Comparison of ENCODE assay signal across 9 mouse cellular contexts in genomic region chr15:89377938-89378828, GRCm38 (mm10). TPM values are rescaled to one million over a fixed set of nuclear protein-coding genes. Genes with fewer than 3 reads are reported as not detected.
DNase-seq lines count a peak whose midpoint lies in the region; ATAC-seq and TF ChIP-seq lines count a peak whose summit lies in the region.
"Had no signal": no experiment of that assay in that cellular context is flagged by ENCODE, and none has a peak within 500 bp of the region (broad histone marks: within the 10 kb centered on the region; RNA-seq: fewer than 3 reads in every experiment).

No protein-coding gene starts in this region.

- H3K4me1 ChIP-seq in heart, adult 2 months (ENCODE audit: control insufficient read depth, insufficient read depth, low read length) = peaks cover 1% of the 10 kb centered on the region; the same call in 1 of the 2 replicates
- no peaks in the 10 kb centered on the region for H3K4me1 ChIP-seq in ES-Bruce4 (ENCODE audit: control insufficient read depth, insufficient read depth, low read length)
- H3K4me1 ChIP-seq in forebrain, embryonic 11.5 days (replicated peaks; ENCODE audit: control insufficient read depth, insufficient read depth, low read length) = peaks cover 13% of the 10 kb centered on the region
- peaks cover 33% of the 10 kb centered on the region for H3K4me1 ChIP-seq in liver, embryonic 12.5 days
- peaks cover 2% of the 10 kb centered on the region; the same call in 1 of the 2 replicates for H3K4me1 ChIP-seq in stomach, postnatal 0 days (replicated peaks; ENCODE audit: control insufficient read depth, insufficient read depth)

- 20% methylated on average over 46 of the region's 46 CpGs for WGBS in heart, adult 2 months
- 12% methylated on average over 46 of the region's 46 CpGs for WGBS in forebrain, embryonic 11.5 days
- WGBS in liver, embryonic 12.5 days (ENCODE audit: insufficient replicate concordance) = 19% methylated on average over 46 of the region's 46 CpGs
- 18% methylated on average over 43 of the region's 46 CpGs for WGBS in stomach, postnatal 0 days

- peak overlapping the region; percentile 35 for H3K9ac ChIP-seq in heart, adult 2 months (ENCODE audit: low read depth, low read length)
- peak overlapping the region; percentile 38 for H3K9ac ChIP-seq in ES-Bruce4 (ENCODE audit: low read depth, poor library complexity, severe bottlenecking)
- H3K9ac ChIP-seq in forebrain, embryonic 11.5 days (ENCODE audit: low read length) = peak overlapping the region; percentile 43; the same call in 1 of the 2 replicates
- H3K9ac ChIP-seq in liver, embryonic 12.5 days = peak overlapping the region; percentile 58; the same call in 1 of the 2 replicates
- H3K9ac ChIP-seq in stomach, postnatal 0 days (ENCODE audit: low read length) = peak overlapping the region; percentile 9; the same call in 1 of the 2 replicates

- no peak for DNase-seq in heart, adult 2 months
- DNase-seq in heart, adult 8-10 months (ENCODE audit: low spot score) = no peak
- DNase-seq in forebrain, embryonic 11.5 days (ENCODE audit: low spot score) = no peak
- no peak for DNase-seq in stomach, postnatal 0 days (ENCODE audit: low spot score)
- DNase-seq in layer of hippocampus, adult 9-11 months = no peak
- no peak for DNase-seq in ovary, postnatal 14 days (ENCODE audit: low spot score)

- H3K27ac ChIP-seq in heart, adult 2 months = peak overlapping the region; percentile 87
- no peak overlapping the region for H3K27ac ChIP-seq in ES-Bruce4 (ENCODE audit: insufficient read depth, low read length)
- H3K27ac ChIP-seq in forebrain, embryonic 11.5 days (ENCODE audit: low read depth, low read length) = no peak overlapping the region
- no peak overlapping the region for H3K27ac ChIP-seq in liver, embryonic 12.5 days
- H3K27ac ChIP-seq in stomach, postnatal 0 days (replicated peaks) = no peak overlapping the region

- intact Hi-C loops in heart, adult 2 months (cut with DNase I) = loop anchor here (10.0 kb wide), 1 partner anchor 233 kb away; the partner anchor contains the start of genes Mapk11 and Mapk12

- no peaks in the 10 kb centered on the region for H3K9me3 ChIP-seq in ES-Bruce4 (replicated peaks; ENCODE audit: control insufficient read depth, insufficient read depth, low read length, poor library complexity, severe bottlenecking)
- no peaks in the 10 kb centered on the region for H3K9me3 ChIP-seq in forebrain, embryonic 11.5 days (ENCODE audit: control insufficient read depth, low read length)
- H3K9me3 ChIP-seq in liver, embryonic 12.5 days (replicated peaks) = no peaks in the 10 kb centered on the region
- H3K9me3 ChIP-seq in stomach, postnatal 0 days (ENCODE audit: control insufficient read depth, low read length) = no peaks in the 10 kb centered on the region

- TF ChIP-seq EP300 in heart, adult 2 months (IDR thresholded peaks at IDR 0.05; ENCODE audit: insufficient read depth, low read depth, low read length) = no peak
- TF ChIP-seq EP300 in ES-Bruce4 (IDR thresholded peaks at IDR 0.05; ENCODE audit: insufficient read depth, low read depth, low read length) = no peak
- TF ChIP-seq EP300 in stomach, postnatal 0 days (optimal IDR thresholded peaks at IDR 0.05) = no peak

- TF ChIP-seq CTCF in heart, adult 2 months (IDR thresholded peaks at IDR 0.05) = no peak
- TF ChIP-seq CTCF in ES-Bruce4 (IDR thresholded peaks at IDR 0.05; ENCODE audit: low read depth, low read length) = no peak
- TF ChIP-seq CTCF in stomach, postnatal 0 days (IDR thresholded peaks at IDR 0.05; ENCODE audit: low read depth) = no peak

- peak overlapping the region; percentile 68 for H3K4me2 ChIP-seq in forebrain, embryonic 11.5 days (ENCODE audit: low read depth, low read length, severe bottlenecking)
- peak overlapping the region; percentile 75 for H3K4me2 ChIP-seq in liver, embryonic 12.5 days
- H3K4me2 ChIP-seq in stomach, postnatal 0 days (replicated peaks; ENCODE audit: low read depth) = peak overlapping the region; percentile 52

- 0 out of 2 replicates have a peak, but pooled peaks cover 2% of the 10 kb centered on the region for H3K27me3 ChIP-seq in heart, adult 2 months (ENCODE audit: control insufficient read depth, insufficient read depth, low read length)
- no peaks in the 10 kb centered on the region for H3K27me3 ChIP-seq in ES-Bruce4 (ENCODE audit: control insufficient read depth, insufficient read depth, low read length, poor library complexity, severe bottlenecking)
- peaks cover 42% of the 10 kb centered on the region for H3K27me3 ChIP-seq in forebrain, embryonic 11.5 days (ENCODE audit: control insufficient read depth, insufficient read depth, low read length)
- peaks cover 58% of the 10 kb centered on the region for H3K27me3 ChIP-seq in liver, embryonic 12.5 days (replicated peaks)
- H3K27me3 ChIP-seq in stomach, postnatal 0 days (ENCODE audit: control insufficient read depth, insufficient read depth, low read length) = peaks cover 8% of the 10 kb centered on the region

- H3K4me3 ChIP-seq in heart, adult 2 months = peak overlapping the region; percentile 62
- H3K4me3 ChIP-seq in ES-Bruce4 (ENCODE audit: low read depth, low read length) = peak overlapping the region; percentile 59
- H3K4me3 ChIP-seq in forebrain, embryonic 11.5 days (ENCODE audit: low read depth, low read length) = peak overlapping the region; percentile 35
- H3K4me3 ChIP-seq in liver, embryonic 12.5 days = peak overlapping the region; percentile 48
- peak overlapping the region; percentile 35 for H3K4me3 ChIP-seq in stomach, postnatal 0 days (ENCODE audit: low read depth, low read length)

- TF ChIP-seq POLR2A in heart, adult 2 months (IDR thresholded peaks at IDR 0.05; ENCODE audit: insufficient read depth, low read depth, low read length) = no peak
- TF ChIP-seq POLR2A in ES-Bruce4 (IDR thresholded peaks at IDR 0.05; ENCODE audit: insufficient read depth, low read length) = no peak

- H3K79me2 ChIP-seq in heart, adult 2 months (replicated peaks; ENCODE audit: control insufficient read depth, insufficient read depth, low read length) = no peaks in the 10 kb centered on the region

- no peak for ATAC-seq in forebrain, embryonic 11.5 days (replicated peaks; ENCODE audit: low FRiP score)
- ATAC-seq in liver, embryonic 12.5 days = no peak
- ATAC-seq in stomach, postnatal 0 days (ENCODE audit: low FRiP score, low TSS enrichment) = no peak

- H3K36me3 ChIP-seq in heart, adult 2 months (ENCODE audit: control insufficient read depth, insufficient read depth, low read length) = no peaks in the 10 kb centered on the region
- no peaks in the 10 kb centered on the region for H3K36me3 ChIP-seq in ES-Bruce4 (ENCODE audit: control insufficient read depth, insufficient read depth, low read length, poor library complexity, severe bottlenecking)
- H3K36me3 ChIP-seq in forebrain, embryonic 11.5 days (ENCODE audit: control insufficient read depth, insufficient read depth, low read length) = no peaks in the 10 kb centered on the region
- H3K36me3 ChIP-seq in liver, embryonic 12.5 days = no peaks in the 10 kb centered on the region
- H3K36me3 ChIP-seq in stomach, postnatal 0 days (ENCODE audit: control insufficient read depth, insufficient read depth, low read length) = no peaks in the 10 kb centered on the region

RNA-seq across cellular contexts. Expression of gene Odf3b, which starts 0.9 kb away (rescaled TPM):
- under 1 TPM; 0.91 to 0.94 TPM for total RNA-seq in heart, adult 2 months (2021)
- polyA plus RNA-seq in heart, adult 2 months (2012; rRNA removed) = 3.6 and 9.1 TPM in 2 replicates
- total RNA-seq in heart, adult 8-10 months (2022) = 1 to 10 TPM in 3 of 4 experiments, under 1 TPM in 1; 0.41 to 2.3 (median 2.2) TPM
- polyA plus RNA-seq in ES-Bruce4 (2011; ENCODE audit: insufficient read depth, insufficient read length, low read depth, missing spikeins) = 1.4 and 2.6 TPM in 2 replicates
- 0.37 and 1.2 TPM in 2 replicates for polyA plus RNA-seq in forebrain, embryonic 11.5 days (2014; fragmentation: Nextera tagmentation; extraction: Ambion mirVana)
- 0.50 and 0.65 TPM in 2 replicates for polyA plus RNA-seq in liver, embryonic 12.5 days (2016; fragmentation: Nextera tagmentation; extraction: Ambion mirVana)
- polyA plus RNA-seq in stomach, postnatal 0 days (2015; fragmentation: Nextera tagmentation; extraction: Ambion mirVana) = 0.56 and 0.80 TPM in 2 replicates
- total RNA-seq: CH12.LX had no signal

RNA-seq across cellular contexts. Expression of gene Tymp, which starts 1.3 kb away (rescaled TPM):
- total RNA-seq in heart, adult 2 months (2021) = under 1 TPM; 0.18 to 0.47 TPM
- polyA plus RNA-seq in heart, adult 2 months (2012; rRNA removed) = 1.1 and 1.8 TPM in 2 replicates
- total RNA-seq in heart, adult 8-10 months (2022) = under 1 TPM; 0.22 to 0.72 (median 0.31) TPM
- polyA plus RNA-seq in ES-Bruce4 (2011; ENCODE audit: insufficient read depth, insufficient read length, low read depth, missing spikeins) = not detected in 2 replicates
- 0.80 and 1.3 TPM in 2 replicates for polyA plus RNA-seq in forebrain, embryonic 11.5 days (2014; fragmentation: Nextera tagmentation; extraction: Ambion mirVana)
- polyA plus RNA-seq in liver, embryonic 12.5 days (2016; fragmentation: Nextera tagmentation; extraction: Ambion mirVana) = 0.62 and 0.75 TPM in 2 replicates
- 1.4 and 1.6 TPM in 2 replicates for polyA plus RNA-seq in stomach, postnatal 0 days (2015; fragmentation: Nextera tagmentation; extraction: Ambion mirVana)

RNA-seq across cellular contexts. Expression of gene Sco2, which starts 4.5 kb away (rescaled TPM):
- total RNA-seq in heart, adult 2 months (2021) = 10 to 100 TPM; 25.1 to 29.4 TPM
- 35.6 and 40.7 TPM in 2 replicates for polyA plus RNA-seq in heart, adult 2 months (2012; rRNA removed)
- 10 to 100 TPM; 21.9 to 32.0 (median 24.4) TPM for total RNA-seq in heart, adult 8-10 months (2022)
- polyA plus RNA-seq in ES-Bruce4 (2011; ENCODE audit: insufficient read depth, insufficient read length, low read depth, missing spikeins) = 11.0 and 12.0 TPM in 2 replicates
- 5.1 and 5.7 TPM in 2 replicates for polyA plus RNA-seq in forebrain, embryonic 11.5 days (2014; fragmentation: Nextera tagmentation; extraction: Ambion mirVana)
- polyA plus RNA-seq in liver, embryonic 12.5 days (2016; fragmentation: Nextera tagmentation; extraction: Ambion mirVana) = 4.9 and 5.6 TPM in 2 replicates
- polyA plus RNA-seq in stomach, postnatal 0 days (2015; fragmentation: Nextera tagmentation; extraction: Ambion mirVana) = 6.3 and 7.4 TPM in 2 replicates

RNA-seq across cellular contexts. Expression of gene Klhdc7b, which starts 6.5 kb away (rescaled TPM):
- total RNA-seq in heart, adult 2 months (2021) = not detected
- not detected in 2 replicates for polyA plus RNA-seq in heart, adult 2 months (2012; rRNA removed)
- total RNA-seq in heart, adult 8-10 months (2022) = not detected
- not detected in 2 replicates for polyA plus RNA-seq in ES-Bruce4 (2011; ENCODE audit: insufficient read depth, insufficient read length, low read depth, missing spikeins)
- not detected in 2 replicates for polyA plus RNA-seq in forebrain, embryonic 11.5 days (2014; fragmentation: Nextera tagmentation; extraction: Ambion mirVana)
- not detected in 2 replicates for polyA plus RNA-seq in liver, embryonic 12.5 days (2016; fragmentation: Nextera tagmentation; extraction: Ambion mirVana)
- 0.02 TPM in 1 of 2 replicates, not detected in the other for polyA plus RNA-seq in stomach, postnatal 0 days (2015; fragmentation: Nextera tagmentation; extraction: Ambion mirVana)
- total RNA-seq: CH12.LX had no signal

RNA-seq across cellular contexts. Expression of gene Ncaph2, which starts 22.7 kb away (rescaled TPM):
- total RNA-seq in heart, adult 2 months (2021) = 10 to 100 TPM; 49.3 to 55.7 TPM
- polyA plus RNA-seq in heart, adult 2 months (2012; rRNA removed) = 69.9 and 70.0 TPM in 2 replicates
- total RNA-seq in heart, adult 8-10 months (2022) = 10 to 100 TPM; 52.8 to 67.4 (median 57.4) TPM
- 164 and 173 TPM in 2 replicates for polyA plus RNA-seq in ES-Bruce4 (2011; ENCODE audit: insufficient read depth, insufficient read length, low read depth, missing spikeins)
- 191 and 203 TPM in 2 replicates for polyA plus RNA-seq in forebrain, embryonic 11.5 days (2014; fragmentation: Nextera tagmentation; extraction: Ambion mirVana)
- 134 TPM in 2 replicates for polyA plus RNA-seq in liver, embryonic 12.5 days (2016; fragmentation: Nextera tagmentation; extraction: Ambion mirVana)
- polyA plus RNA-seq in stomach, postnatal 0 days (2015; fragmentation: Nextera tagmentation; extraction: Ambion mirVana) = 69.4 and 72.8 TPM in 2 replicates
